Mouse (Mus musculus) testis, adult 2 months (tissue): Measurements from ENCODE around the gene Msh4. TPM values are rescaled to one million over a fixed set of nuclear protein-coding genes. Genes with fewer than 3 reads are reported as not detected.

Source experiments
- H3K27ac ChIP-seq: fragments of 200-500 bp; 2 replicates; pipeline ENCODE4 v1.5.1; 2012; ENCODE audit warnings: low read depth, low read length; ENCODE audit not compliant: control insufficient read depth, insufficient read depth
- H3K27me3 ChIP-seq: fragments of 200-500 bp; 2 replicates; pipeline ENCODE4 v1.6.1; 2012; ENCODE audit warnings: mild to moderate bottlenecking, low read length, moderate library complexity; ENCODE audit not compliant: control insufficient read depth, insufficient read depth
- H3K36me3 ChIP-seq: fragments of 200-500 bp; 2 replicates; pipeline ENCODE4 v1.6.1; 2012; ENCODE audit warnings: mild to moderate bottlenecking, low read length; ENCODE audit not compliant: control insufficient read depth, insufficient read depth
- H3K4me1 ChIP-seq: fragments of 200-500 bp; 2 replicates; pipeline ENCODE4 v1.6.1; 2012; ENCODE audit warnings: low read length; ENCODE audit not compliant: control insufficient read depth, insufficient read depth
- H3K4me3 ChIP-seq: fragments of 200-500 bp; 2 replicates; pipeline ENCODE4 v1.5.1; 2012; ENCODE audit warnings: low read depth, mild to moderate bottlenecking, low read length, moderate library complexity, mixed read lengths; ENCODE audit not compliant: control insufficient read depth
- CTCF ChIP-seq: fragments of 200-500 bp; IDR thresholded peaks from 2 replicates; pipeline ENCODE4 v1.5.1; 2012; ENCODE audit warnings: low read depth, mild to moderate bottlenecking, inconsistent platforms, low read length, moderate library complexity; ENCODE audit not compliant: control insufficient read depth, insufficient read depth, insufficient replicate concordance
- POLR2A ChIP-seq: fragments of 200-500 bp; IDR thresholded peaks from 2 replicates; pipeline ENCODE4 v1.6.1; 2012; ENCODE audit warnings: low read depth, mild to moderate bottlenecking, inconsistent platforms, low read length, moderate library complexity; ENCODE audit not compliant: control insufficient read depth
- polyA plus RNA-seq: library from polyadenylated mRNA; depleted of rRNA; stranded (reverse); fragments of >200 nt; gene quantifications from 2 replicates; pipeline ENCODE4 v1.2.3, GENCODE M21; 2012; rRNA removed

Gene Msh4
- 11.8 and 14.6 TPM in 2 replicates for polyA plus RNA-seq

- TF ChIP-seq POLR2A (no peak), CTCF (no peak)
- H3K4me3 ChIP-seq: peak within 1 kb of the TSS; percentile 89
- no peaks in the 10 kb centered on the region for H3K27me3 ChIP-seq
- peaks cover 8% of the 10 kb centered on the region for H3K4me1 ChIP-seq
- peak within 1 kb of the TSS; percentile 64 for H3K27ac ChIP-seq
- peaks cover 3% of the 10 kb centered on the region for H3K36me3 ChIP-seq
Observed at GRCm38 (mm10) chr3:153906136-153906871, at the start of gene Msh4. Msh4 (minus strand) TSS chr3:153906138.

DNA sequence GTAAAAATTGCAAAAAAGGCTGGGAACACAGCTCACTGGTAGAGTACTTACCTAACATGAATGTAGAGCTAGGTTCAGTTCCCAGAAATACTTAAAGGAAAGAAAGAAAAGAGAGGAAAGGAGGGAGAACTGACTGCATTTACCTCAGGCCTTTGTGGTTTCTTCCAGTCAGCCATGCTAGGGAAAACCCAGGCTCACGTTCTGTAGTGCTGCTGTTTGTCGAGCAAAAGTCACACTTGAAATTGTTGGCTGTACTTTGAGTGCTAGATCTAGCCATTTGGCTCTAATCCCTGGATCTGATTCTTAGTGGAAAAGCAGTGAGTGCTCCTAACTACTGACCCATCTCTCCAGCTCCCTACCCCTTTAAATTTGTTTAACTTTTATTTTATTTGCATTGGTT lies 42.2 kb upstream of the Msh4 start:
- Histone ChIP-seq H3K36me3 (no peaks in the 10 kb centered on the region), H3K27ac (peak overlapping the region; percentile 62; the same call in 1 of the 2 replicates), H3K4me3 (no peak overlapping the region), H3K4me1 (no peaks in the 10 kb centered on the region; the same call in 1 of the 2 replicates), H3K27me3 (no peaks in the 10 kb centered on the region)
- no peak for TF ChIP-seq CTCF
- TF ChIP-seq POLR2A: no peak

- H3K36me3 ChIP-seq: no peaks in the 10 kb centered on the region
- TF ChIP-seq CTCF (no peak), POLR2A (no peak)
- H3K4me3 ChIP-seq: no peak overlapping the region
- no peaks in the 10 kb centered on the region; the same call in 1 of the 2 replicates for H3K4me1 ChIP-seq
- H3K27me3 ChIP-seq: no peaks in the 10 kb centered on the region
- no peak overlapping the region for H3K27ac ChIP-seq
Observed at GRCm38 (mm10) chr3:153947271-153947670, 41.3 kb upstream of the Msh4 start.

GRCm38 (mm10) chr3:153944335-153944990 lies 38.5 kb upstream of the Msh4 start, which contains the start of gene Acadm:
Acadm (minus strand) TSS chr3:153944632.
- Histone ChIP-seq H3K4me3 (peak within 1 kb of the TSS; percentile 84), H3K36me3 (no peaks in the 10 kb centered on the region), H3K27me3 (no peaks in the 10 kb centered on the region), H3K27ac (peak within 1 kb of the TSS; percentile 12), H3K4me1 (no peaks in the 10 kb centered on the region)
- TF ChIP-seq CTCF (no peak), POLR2A (peak; percentile 80)

GRCm38 (mm10) chr3:153943901-153944334 lies 38.0 kb upstream of the Msh4 start:
- H3K27me3 ChIP-seq: no peaks in the 10 kb centered on the region
- TF ChIP-seq POLR2A (no peak), CTCF (no peak)
- H3K27ac ChIP-seq: peak overlapping the region; percentile 3; the same call in 1 of the 2 replicates
- H3K4me3 ChIP-seq: peak overlapping the region; percentile 84
- no peaks in the 10 kb centered on the region for H3K36me3 ChIP-seq
- H3K4me1 ChIP-seq: no peaks in the 10 kb centered on the region

GRCm38 (mm10) chr3:153943003-153943640 lies 37.2 kb upstream of the Msh4 start:
- H3K27ac ChIP-seq: no peak overlapping the region

GRCm38 (mm10) chr3:153941613-153942012 lies 35.7 kb upstream of the Msh4 start:
- no peak overlapping the region for H3K4me3 ChIP-seq
- TF ChIP-seq CTCF (no peak), POLR2A (no peak)
- H3K36me3 ChIP-seq: no peaks in the 10 kb centered on the region
- no peaks in the 10 kb centered on the region for H3K4me1 ChIP-seq
- no peak overlapping the region for H3K27ac ChIP-seq
- no peaks in the 10 kb centered on the region for H3K27me3 ChIP-seq

More at GRCm38 (mm10) chr3:153943003-153943640, 37.2 kb upstream of the Msh4 start:
- TF ChIP-seq POLR2A: no peak
- TF ChIP-seq CTCF: no peak
- Histone ChIP-seq H3K4me3 (no peak overlapping the region), H3K4me1 (no peaks in the 10 kb centered on the region), H3K36me3 (no peaks in the 10 kb centered on the region), H3K27me3 (no peaks in the 10 kb centered on the region)
